Mouse (Mus musculus) neural tube, embryonic 13.5 days (tissue): ENCODE data around the gene Osmr. TPM values are rescaled to one million over a fixed set of nuclear protein-coding genes. Genes with fewer than 3 reads are reported as not detected.

Experiments used
- ATAC-seq: fragments of 200-750 bp; cut with Nextera tagmentation; 2 replicates; pipeline ENCODE4 v1.8.0; 2017; ENCODE audit warnings: low read depth, mild to moderate bottlenecking, moderate TSS enrichment, moderate library complexity
- H3K27ac ChIP-seq: fragments of 300-500 bp; sonication (generic); replicated peaks from 2 replicates; pipeline ENCODE4 v1.5.1; 2015; ENCODE audit warnings: moderate library complexity, mild to moderate bottlenecking, inconsistent platforms
- H3K27me3 ChIP-seq: fragments of 300-500 bp; sonication (generic); 2 replicates; pipeline ENCODE4 v1.6.1; 2015; ENCODE audit warnings: mild to moderate bottlenecking, inconsistent platforms
- H3K36me3 ChIP-seq: fragments of 300-500 bp; sonication (generic); 2 replicates; pipeline ENCODE4 v1.6.1; 2015; ENCODE audit warnings: mild to moderate bottlenecking, inconsistent platforms
- H3K4me1 ChIP-seq: fragments of 300-500 bp; sonication (generic); replicated peaks from 2 replicates; pipeline ENCODE4 v1.6.1; 2015; ENCODE audit warnings: inconsistent platforms
- H3K4me2 ChIP-seq: fragments of 300-500 bp; sonication (generic); 2 replicates; pipeline ENCODE4 v1.6.1; 2015; ENCODE audit warnings: inconsistent platforms, mild to moderate bottlenecking, moderate library complexity
- H3K4me3 ChIP-seq: fragments of 300-500 bp; sonication (generic); 2 replicates; pipeline ENCODE4 v1.5.1; 2015; ENCODE audit warnings: mild to moderate bottlenecking, inconsistent platforms
- H3K9ac ChIP-seq: fragments of 300-500 bp; sonication (generic); 2 replicates; pipeline ENCODE4 v1.6.1; 2015; ENCODE audit warnings: moderate library complexity, mild to moderate bottlenecking, inconsistent platforms
- H3K9me3 ChIP-seq: fragments of 300-500 bp; sonication (generic); 2 replicates; pipeline ENCODE4 v1.6.1; 2016; ENCODE audit warnings: inconsistent platforms
- WGBS: fragments of 180-500 bp; shearing (Covaris S2); methylation state at CpG from one replicate; pipeline ENCODE4 v1.1.7; 2015; 5-methylcytosine and 5-hydroxymethylcytosine counted together
- polyA plus RNA-seq: library from polyadenylated mRNA; unstranded; fragments of >200 nt; fragmentation: Nextera tagmentation; extraction: Ambion mirVana; gene quantifications from 2 replicates; pipeline ENCODE4 v1.2.1, GENCODE M21; 2015

Osmr gene
- polyA plus RNA-seq, 1 experiment from 2014 or later = 1.2 TPM

DNA sequence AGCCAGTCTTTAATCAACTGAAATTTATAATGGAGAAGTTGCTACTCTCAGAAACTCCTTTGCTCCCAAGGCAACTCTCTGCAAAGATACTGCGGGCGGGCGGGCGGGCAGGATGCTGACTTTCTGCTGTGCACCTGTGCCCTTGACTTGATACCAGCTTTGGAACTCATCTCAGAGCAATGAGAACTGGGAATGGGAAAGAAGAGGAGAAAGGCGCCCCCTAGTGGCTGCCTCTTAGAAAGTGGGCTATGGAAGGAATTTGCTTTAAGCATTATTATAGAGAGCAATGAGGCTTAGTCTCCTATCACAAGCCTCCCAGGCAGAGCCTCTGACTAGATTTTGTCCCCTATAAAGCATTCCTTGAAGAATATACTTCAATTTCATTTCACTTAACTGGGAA is 9.0 kb upstream of the Osmr start:
- Histone ChIP-seq H3K36me3 (no peaks in the 10 kb centered on the region), H3K9ac (no peak overlapping the region), H3K4me1 (peaks cover 7% of the 10 kb centered on the region; the same call in 1 of the 2 replicates), H3K27me3 (no peaks in the 10 kb centered on the region), H3K4me3 (no peak overlapping the region), H3K9me3 (no peaks in the 10 kb centered on the region), H3K4me2 (no peak overlapping the region), H3K27ac (no peak overlapping the region)
- WGBS = 62% methylated on average over 5 of the region's 5 CpGs
- no peak for ATAC-seq

GRCm38 (mm10) chr15:6883091-6883490 is 8.3 kb upstream of the Osmr start:
- no peaks in the 10 kb centered on the region for H3K27me3 ChIP-seq
- H3K4me1 ChIP-seq = peaks cover 9% of the 10 kb centered on the region; the same call in 1 of the 2 replicates
- no peak overlapping the region for H3K4me3 ChIP-seq
- no peak overlapping the region for H3K27ac ChIP-seq
- no peak overlapping the region for H3K4me2 ChIP-seq
- no peak for ATAC-seq
- H3K9me3 ChIP-seq = no peaks in the 10 kb centered on the region
- 73% methylated on average over 4 of the region's 4 CpGs for WGBS
- no peak overlapping the region for H3K9ac ChIP-seq
- H3K36me3 ChIP-seq = no peaks in the 10 kb centered on the region

DNA sequence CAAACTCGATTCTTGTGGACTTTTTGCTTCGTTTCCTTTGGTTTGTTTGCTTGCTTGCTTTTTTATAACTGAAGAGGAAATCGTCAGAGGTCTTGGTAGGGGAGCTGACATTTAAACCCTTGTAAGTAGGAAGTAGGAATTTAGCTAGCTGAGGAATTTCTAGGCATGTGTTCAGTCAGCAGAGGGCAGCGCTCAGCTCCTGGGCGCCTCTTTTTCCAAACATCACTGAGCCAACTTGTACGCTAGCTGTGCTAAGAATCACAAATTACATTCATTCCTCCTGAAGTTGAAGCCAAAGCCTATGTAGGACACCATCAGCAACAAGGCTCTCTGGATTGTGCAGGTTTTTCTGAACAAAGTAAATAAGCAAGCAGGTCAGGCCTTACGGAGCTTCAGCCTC is 7.4 kb upstream of the Osmr start:
- no peak overlapping the region for H3K4me3 ChIP-seq
- H3K4me2 ChIP-seq = no peak overlapping the region
- no peaks in the 10 kb centered on the region for H3K27me3 ChIP-seq
- no peak overlapping the region for H3K9ac ChIP-seq
- ATAC-seq = 0 out of 2 replicates have a peak, but pooled peaks have one; percentile 40
- no peaks in the 10 kb centered on the region for H3K36me3 ChIP-seq
- 50% methylated on average over 7 of the region's 7 CpGs for WGBS
- H3K4me1 ChIP-seq = peaks cover 9% of the 10 kb centered on the region; the same call in 1 of the 2 replicates
- H3K27ac ChIP-seq = no peak overlapping the region
- H3K9me3 ChIP-seq = no peaks in the 10 kb centered on the region

GRCm38 (mm10) chr15:6881211-6881610 is 6.4 kb upstream of the Osmr start:
- H3K9me3 ChIP-seq = no peaks in the 10 kb centered on the region
- WGBS = 82% methylated on average over 9 of the region's 9 CpGs
- peaks cover 8% of the 10 kb centered on the region; the same call in 1 of the 2 replicates for H3K27me3 ChIP-seq
- H3K9ac ChIP-seq = no peak overlapping the region
- H3K4me1 ChIP-seq = peaks cover 9% of the 10 kb centered on the region; the same call in 1 of the 2 replicates
- no peak overlapping the region for H3K27ac ChIP-seq
- no peaks in the 10 kb centered on the region for H3K36me3 ChIP-seq
- H3K4me3 ChIP-seq = no peak overlapping the region
- no peak overlapping the region for H3K4me2 ChIP-seq
- no peak for ATAC-seq

DNA sequence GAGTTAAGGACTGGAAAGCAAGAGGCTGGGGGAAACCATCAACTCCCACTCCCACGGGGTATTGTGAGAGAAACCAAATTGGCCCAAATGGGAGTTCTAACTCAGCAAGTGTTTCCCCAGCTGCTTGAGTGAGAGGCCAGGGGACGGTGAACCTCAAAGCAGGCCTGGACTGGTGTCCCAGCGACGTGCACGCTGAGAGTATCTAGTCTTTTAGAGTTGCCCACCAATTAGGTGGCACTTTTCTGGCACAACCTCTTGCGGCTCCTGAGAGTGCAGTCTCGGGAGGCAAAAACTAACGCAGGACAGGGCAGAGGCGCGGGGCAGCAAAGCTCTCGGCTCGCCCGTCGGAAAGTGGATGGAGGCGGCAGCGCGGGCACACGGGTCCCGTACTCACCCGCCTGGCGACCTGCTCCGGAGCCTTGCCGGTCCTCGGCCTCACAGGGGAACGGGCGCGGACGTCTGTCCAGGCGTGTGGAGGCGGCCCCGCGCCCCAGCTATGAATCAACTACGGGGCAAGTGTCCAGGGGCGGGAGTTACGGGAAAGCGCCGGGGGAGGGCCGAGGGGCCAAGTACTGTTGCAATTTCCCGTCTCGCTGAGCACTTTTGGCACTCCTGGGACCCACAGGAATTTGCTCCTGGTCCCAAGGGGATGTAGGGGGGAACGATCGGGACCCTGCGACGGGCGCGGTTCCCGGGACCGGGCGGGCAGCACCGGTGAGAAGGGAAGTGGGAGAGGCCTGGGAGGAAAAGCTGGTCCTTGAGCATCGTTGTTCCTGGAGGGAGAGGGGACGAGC is 765 bp downstream of the Osmr start:
- H3K4me3 ChIP-seq = peak overlapping the region; percentile 43
- H3K4me2 ChIP-seq = peak overlapping the region; percentile 84
- peak; percentile 37; the same call in 1 of the 2 replicates for ATAC-seq
- H3K27me3 ChIP-seq = peaks cover 44% of the 10 kb centered on the region
- 1% methylated on average over 52 of the region's 52 CpGs for WGBS
- no peaks in the 10 kb centered on the region for H3K9me3 ChIP-seq
- H3K4me1 ChIP-seq = peaks cover 19% of the 10 kb centered on the region
- no peaks in the 10 kb centered on the region for H3K36me3 ChIP-seq
- H3K9ac ChIP-seq = peak overlapping the region; percentile 60
- no peak overlapping the region for H3K27ac ChIP-seq

- H3K27me3 ChIP-seq = peaks cover 44% of the 10 kb centered on the region
- no peaks in the 10 kb centered on the region for H3K9me3 ChIP-seq
- 38% methylated on average over 17 of the region's 17 CpGs for WGBS
- no peak overlapping the region for H3K27ac ChIP-seq
- peak overlapping the region; percentile 38; the same call in 1 of the 2 replicates for H3K9ac ChIP-seq
- ATAC-seq = no peak
- H3K36me3 ChIP-seq = no peaks in the 10 kb centered on the region
- H3K4me2 ChIP-seq = peak overlapping the region; percentile 84
- peak overlapping the region; percentile 43 for H3K4me3 ChIP-seq
- peaks cover 16% of the 10 kb centered on the region for H3K4me1 ChIP-seq
These were observed 1.5 kb downstream of the Osmr start for GRCm38 (mm10) chr15:6873154-6873806.

DNA sequence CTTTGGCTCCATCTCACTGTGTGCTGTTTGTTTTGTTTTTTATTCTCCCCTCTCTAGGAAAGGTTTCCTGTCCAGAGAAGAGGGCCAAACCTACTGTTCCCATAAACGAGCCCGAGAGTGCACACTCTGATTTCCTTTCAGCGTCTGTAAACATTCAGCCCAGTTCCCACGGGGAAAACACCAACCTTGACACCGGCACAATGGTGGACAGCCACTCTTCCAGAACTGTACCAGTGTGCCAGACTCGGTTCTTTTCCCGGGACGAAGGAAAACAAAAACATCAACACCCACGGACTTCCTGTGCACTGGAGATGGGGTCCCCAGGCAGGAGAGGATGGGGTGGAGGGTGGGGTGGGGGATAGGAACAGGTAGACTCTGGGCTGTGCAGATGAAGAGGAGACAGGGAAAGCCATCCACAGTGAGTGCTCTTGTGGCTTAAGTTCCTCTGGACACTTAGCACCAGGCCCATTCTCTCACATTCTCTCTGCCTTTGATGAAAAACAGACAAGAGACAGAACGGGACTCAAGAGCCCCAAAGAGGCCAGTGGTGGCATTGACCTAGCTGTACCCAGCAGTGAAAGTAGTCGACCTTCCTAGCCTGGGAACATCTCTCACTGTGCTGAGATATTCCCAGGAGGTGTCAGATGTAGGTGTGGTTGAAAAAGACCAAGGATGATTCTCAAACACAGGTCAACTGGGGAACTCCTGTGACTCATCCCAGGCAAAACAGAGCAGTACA is 3.0 kb downstream of the Osmr start:
- H3K4me2 ChIP-seq = no peak overlapping the region
- H3K27ac ChIP-seq = no peak overlapping the region
- H3K4me1 ChIP-seq = peaks cover 16% of the 10 kb centered on the region
- peaks cover 41% of the 10 kb centered on the region for H3K27me3 ChIP-seq
- 68% methylated on average over 11 of the region's 11 CpGs for WGBS
- no peak for ATAC-seq
- no peaks in the 10 kb centered on the region for H3K36me3 ChIP-seq
- no peaks in the 10 kb centered on the region for H3K9me3 ChIP-seq
- H3K9ac ChIP-seq = no peak overlapping the region
- no peak overlapping the region for H3K4me3 ChIP-seq

DNA sequence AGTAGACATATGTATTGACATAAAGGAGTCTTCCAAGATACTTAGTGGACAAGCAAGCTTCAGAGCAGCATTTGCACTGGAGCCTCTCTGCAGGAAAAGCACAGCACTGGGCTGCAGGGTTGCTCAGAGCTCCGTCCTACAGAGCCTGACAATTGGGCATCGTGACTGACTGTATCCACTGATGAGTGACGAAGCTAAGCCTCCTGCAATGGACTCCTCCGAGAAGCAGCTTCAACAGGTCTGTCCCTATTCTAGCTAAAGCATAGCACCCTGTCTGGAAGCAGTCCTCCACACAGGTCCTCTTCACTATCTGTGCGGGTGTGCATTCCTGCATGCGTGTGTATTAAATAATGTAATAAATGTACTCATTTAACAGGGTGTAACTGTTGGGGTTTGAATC is 7.9 kb downstream of the Osmr start:
- WGBS = 34% methylated on average over 6 of the region's 6 CpGs
- Histone ChIP-seq H3K4me2 (no peak overlapping the region), H3K9me3 (no peaks in the 10 kb centered on the region), H3K4me1 (no peaks in the 10 kb centered on the region), H3K36me3 (no peaks in the 10 kb centered on the region), H3K9ac (no peak overlapping the region), H3K27ac (no peak overlapping the region), H3K4me3 (no peak overlapping the region), H3K27me3 (peaks cover 4% of the 10 kb centered on the region; the same call in 1 of the 2 replicates)
- no peak for ATAC-seq

DNA sequence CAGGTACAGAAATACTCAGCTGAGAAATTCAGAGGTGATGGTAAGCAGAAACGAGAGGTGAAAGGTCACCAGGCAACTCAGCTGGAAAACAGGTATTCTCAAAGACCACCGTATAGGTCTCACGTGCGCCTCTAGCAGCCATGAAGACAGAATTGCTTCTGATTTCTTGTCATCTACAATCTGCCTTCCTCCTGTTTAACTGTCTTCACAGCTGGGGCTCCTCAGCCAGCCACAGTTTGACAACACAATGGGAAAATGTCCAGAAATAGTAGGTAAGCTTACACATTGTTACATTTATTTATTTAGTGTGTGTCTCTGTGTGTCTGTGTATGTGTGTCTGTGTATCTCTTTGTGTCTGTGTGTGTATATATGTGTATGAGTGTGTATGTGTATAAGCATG is 12.6 kb downstream of the Osmr start:
- H3K9ac ChIP-seq = no peak overlapping the region
- H3K36me3 ChIP-seq = no peaks in the 10 kb centered on the region
- WGBS = 85% methylated on average over 4 of the region's 4 CpGs
- H3K27ac ChIP-seq = no peak overlapping the region
- no peaks in the 10 kb centered on the region for H3K27me3 ChIP-seq
- H3K4me3 ChIP-seq = no peak overlapping the region
- no peaks in the 10 kb centered on the region for H3K9me3 ChIP-seq
- no peaks in the 10 kb centered on the region for H3K4me1 ChIP-seq
- ATAC-seq = no peak
- no peak overlapping the region for H3K4me2 ChIP-seq

GRCm38 (mm10) chr15:6861617-6862016 is 13.2 kb downstream of the Osmr start:
- H3K4me2 ChIP-seq = no peak overlapping the region
- H3K27ac ChIP-seq = no peak overlapping the region
- no peaks in the 10 kb centered on the region for H3K4me1 ChIP-seq
- no peaks in the 10 kb centered on the region for H3K9me3 ChIP-seq
- no peaks in the 10 kb centered on the region for H3K36me3 ChIP-seq
- H3K9ac ChIP-seq = no peak overlapping the region
- no peaks in the 10 kb centered on the region for H3K27me3 ChIP-seq
- 86% methylated on average over 7 of the region's 7 CpGs for WGBS
- no peak for ATAC-seq
- H3K4me3 ChIP-seq = no peak overlapping the region

DNA sequence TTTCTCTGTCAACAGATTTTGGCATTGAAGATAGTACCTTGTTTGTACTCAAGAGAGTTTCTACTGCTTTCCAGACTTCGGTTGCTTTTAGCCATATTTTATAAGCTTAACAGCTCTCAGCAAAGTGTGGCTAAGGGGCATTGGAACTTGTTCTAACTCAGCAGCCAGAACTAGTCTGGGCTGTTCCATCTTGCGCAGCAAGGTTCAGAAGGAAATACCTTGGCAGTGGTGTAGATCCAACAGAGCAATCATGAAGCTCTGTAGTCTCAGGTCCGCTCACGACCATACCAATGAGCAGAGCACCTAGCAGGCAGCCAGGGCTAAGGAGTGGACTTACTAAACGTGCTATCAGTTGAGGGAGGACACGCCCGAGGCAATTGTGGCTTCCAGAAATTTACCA is 15.0 kb downstream of the Osmr start:
- H3K27ac ChIP-seq = no peak overlapping the region
- no peaks in the 10 kb centered on the region for H3K27me3 ChIP-seq
- no peaks in the 10 kb centered on the region for H3K9me3 ChIP-seq
- WGBS = 87% methylated on average over 7 of the region's 7 CpGs
- no peak overlapping the region for H3K9ac ChIP-seq
- no peak for ATAC-seq
- no peak overlapping the region for H3K4me3 ChIP-seq
- H3K4me1 ChIP-seq = no peaks in the 10 kb centered on the region
- H3K4me2 ChIP-seq = no peak overlapping the region
- H3K36me3 ChIP-seq = no peaks in the 10 kb centered on the region

- no peak for ATAC-seq
- WGBS = 93% methylated on average over 4 of the region's 4 CpGs
These were observed 15.9 kb downstream of the Osmr start for GRCm38 (mm10) chr15:6858871-6859270.

More at GRCm38 (mm10) chr15:6858871-6859270, 15.9 kb downstream of the Osmr start:
- Histone ChIP-seq H3K9ac (no peak overlapping the region), H3K9me3 (no peaks in the 10 kb centered on the region), H3K27ac (no peak overlapping the region), H3K4me1 (no peaks in the 10 kb centered on the region), H3K27me3 (no peaks in the 10 kb centered on the region), H3K4me2 (no peak overlapping the region), H3K4me3 (no peak overlapping the region), H3K36me3 (no peaks in the 10 kb centered on the region)
